ENCODE assay signal across 14 mouse cellular contexts in genomic region chr12:118062343-118062742, GRCm38 (mm10).
"Had no signal": no experiment of that assay in that cellular context is flagged by ENCODE, and none has a peak within 500 bp of the region (broad histone marks: within the 10 kb centered on the region; RNA-seq: fewer than 3 reads in every experiment).

No protein-coding gene starts in this region.

- H3K36me3 ChIP-seq: liver, embryonic 12.5 days; lung, embryonic 15.5 days; midbrain, embryonic 13.5 days; midbrain, embryonic 15.5 days; neural tube, embryonic 12.5 days had no signal

- H3K4me2 ChIP-seq: liver, embryonic 12.5 days; lung, embryonic 15.5 days; midbrain, embryonic 11.5 days; midbrain, embryonic 13.5 days; midbrain, embryonic 15.5 days; neural tube, embryonic 12.5 days had no signal

- H3K9me3 ChIP-seq: liver, embryonic 12.5 days; lung, embryonic 15.5 days; megakaryocyte, embryonic 14.5 days; midbrain, embryonic 13.5 days; midbrain, embryonic 15.5 days; neural tube, embryonic 12.5 days had no signal

- H3K27me3 ChIP-seq: liver, embryonic 12.5 days; lung, embryonic 15.5 days; midbrain, embryonic 13.5 days; midbrain, embryonic 15.5 days; neural tube, embryonic 12.5 days had no signal

- DNase-seq: right cerebral cortex, postnatal 14 days; spleen, adult 18-20 months; thymus, adult 18-20 months; thymus, postnatal 14 days; thymus, postnatal 36 days had no signal

- H3K9ac ChIP-seq: liver, embryonic 12.5 days; liver, embryonic 14.5 days; lung, embryonic 15.5 days; midbrain, embryonic 13.5 days; midbrain, embryonic 15.5 days; neural tube, embryonic 12.5 days had no signal

- H3K4me3 ChIP-seq: liver, embryonic 12.5 days; lung, embryonic 15.5 days; megakaryocyte, embryonic 14.5 days; midbrain, embryonic 13.5 days; midbrain, embryonic 15.5 days; neural tube, embryonic 12.5 days had no signal

- H3K4me1 ChIP-seq: liver, embryonic 12.5 days; lung, embryonic 15.5 days; megakaryocyte, embryonic 14.5 days; midbrain, embryonic 13.5 days; midbrain, embryonic 15.5 days; neural tube, embryonic 12.5 days had no signal

- ATAC-seq: liver, embryonic 12.5 days; midbrain, embryonic 13.5 days; midbrain, embryonic 15.5 days had no signal

- H3K27ac ChIP-seq: liver, embryonic 12.5 days; liver, embryonic 14.5 days; lung, embryonic 15.5 days; macrophage; midbrain, embryonic 13.5 days; midbrain, embryonic 15.5 days; neural tube, embryonic 12.5 days had no signal
